Mouse (Mus musculus): Measurements from ENCODE around the gene Hdac2. TPM values are rescaled to one million over a fixed set of nuclear protein-coding genes. Genes with fewer than 3 reads are reported as not detected.
A peak's percentile ranks its signal among the peaks of the same experiment; 100 is the strongest.

Gene Hdac2
- 7.3 and 11.4 TPM in 2 replicates for polyA plus RNA-seq (2012; rRNA removed)

- peak; percentile 91 for DNase-seq
- WGBS = 1% methylated on average over 66 of the region's 67 CpGs
- Histone ChIP-seq H3K27me3 (replicated peaks; ENCODE audit: control insufficient read depth, insufficient read depth, low read length) (no peaks in the 10 kb centered on the region), H3K27ac (ENCODE audit: insufficient read depth, low read depth, low read length) (peak within 1 kb of the TSS; percentile 95), H3K4me3 (ENCODE audit: insufficient read depth, low read depth, low read length) (peak within 1 kb of the TSS; percentile 87), H3K4me1 (ENCODE audit: control insufficient read depth, insufficient read depth, low read length) (peaks cover 10% of the 10 kb centered on the region; the same call in 1 of the 2 replicates), H3K36me3 (ENCODE audit: control insufficient read depth, insufficient read depth, low read length) (no peaks in the 10 kb centered on the region)
- TF ChIP-seq POLR2A (IDR thresholded peaks at IDR 0.05; ENCODE audit: low read depth, low read length) (peak; percentile 52), CTCF (conservative IDR thresholded peaks at IDR 0.05; ENCODE audit: insufficient read depth, insufficient read length, low read depth, low read length) (no peak)
Observed at GRCm38 (mm10) chr10:36974086-36974675, at the start of gene Hdac2. Gene Hdac2, plus strand, starts transcription at chr10:36974544.

GRCm38 (mm10) chr10:36928212-36928611 is 46.1 kb upstream of the Hdac2 start:
- Histone ChIP-seq H3K36me3 (ENCODE audit: control insufficient read depth, insufficient read depth, low read length) (no peaks in the 10 kb centered on the region), H3K27me3 (replicated peaks; ENCODE audit: control insufficient read depth, insufficient read depth, low read length) (no peaks in the 10 kb centered on the region), H3K4me1 (ENCODE audit: control insufficient read depth, insufficient read depth, low read length) (no peaks in the 10 kb centered on the region), H3K4me3 (ENCODE audit: insufficient read depth, low read depth, low read length) (no peak overlapping the region), H3K27ac (ENCODE audit: insufficient read depth, low read depth, low read length) (no peak overlapping the region)
- 66% methylated on average over 3 of the region's 3 CpGs for WGBS
- no peak for TF ChIP-seq POLR2A (IDR thresholded peaks at IDR 0.05; ENCODE audit: low read depth, low read length)
- TF ChIP-seq CTCF (conservative IDR thresholded peaks at IDR 0.05; ENCODE audit: insufficient read depth, insufficient read length, low read depth, low read length) = no peak
- DNase-seq = no peak

GRCm38 (mm10) chr10:36935863-36936262 is 38.5 kb upstream of the Hdac2 start:
- H3K36me3 ChIP-seq (ENCODE audit: control insufficient read depth, insufficient read depth, low read length) = no peaks in the 10 kb centered on the region
- H3K27ac ChIP-seq (ENCODE audit: insufficient read depth, low read depth, low read length) = no peak overlapping the region
- 61% methylated on average over 5 of the region's 5 CpGs for WGBS
- H3K4me3 ChIP-seq (ENCODE audit: insufficient read depth, low read depth, low read length) = no peak overlapping the region
- no peak for TF ChIP-seq POLR2A (IDR thresholded peaks at IDR 0.05; ENCODE audit: low read depth, low read length)
- TF ChIP-seq CTCF (conservative IDR thresholded peaks at IDR 0.05; ENCODE audit: insufficient read depth, insufficient read length, low read depth, low read length) = no peak
- H3K27me3 ChIP-seq (replicated peaks; ENCODE audit: control insufficient read depth, insufficient read depth, low read length) = peaks cover 1% of the 10 kb centered on the region; the same call in 1 of the 2 replicates
- no peaks in the 10 kb centered on the region for H3K4me1 ChIP-seq (ENCODE audit: control insufficient read depth, insufficient read depth, low read length)
- no peak for DNase-seq

- WGBS = 46% methylated on average over 2 of the region's 2 CpGs
- no peak for TF ChIP-seq POLR2A (IDR thresholded peaks at IDR 0.05; ENCODE audit: low read depth, low read length)
- no peak for TF ChIP-seq CTCF (conservative IDR thresholded peaks at IDR 0.05; ENCODE audit: insufficient read depth, insufficient read length, low read depth, low read length)
- no peak for DNase-seq
Observed at GRCm38 (mm10) chr10:36936271-36936670, 38.1 kb upstream of the Hdac2 start.

GRCm38 (mm10) chr10:36951742-36952141 is 22.6 kb upstream of the Hdac2 start:
- no peaks in the 10 kb centered on the region for H3K27me3 ChIP-seq (replicated peaks; ENCODE audit: control insufficient read depth, insufficient read depth, low read length)
- 67% methylated on average over 2 of the region's 2 CpGs for WGBS
- H3K4me3 ChIP-seq (ENCODE audit: insufficient read depth, low read depth, low read length) = no peak overlapping the region
- no peak for DNase-seq
- H3K36me3 ChIP-seq (ENCODE audit: control insufficient read depth, insufficient read depth, low read length) = no peaks in the 10 kb centered on the region
- no peak overlapping the region for H3K27ac ChIP-seq (ENCODE audit: insufficient read depth, low read depth, low read length)
- H3K4me1 ChIP-seq (ENCODE audit: control insufficient read depth, insufficient read depth, low read length) = no peaks in the 10 kb centered on the region
- no peak for TF ChIP-seq CTCF (conservative IDR thresholded peaks at IDR 0.05; ENCODE audit: insufficient read depth, insufficient read length, low read depth, low read length)

More at GRCm38 (mm10) chr10:36936271-36936670, 38.1 kb upstream of the Hdac2 start:
- Histone ChIP-seq H3K27ac (ENCODE audit: insufficient read depth, low read depth, low read length) (no peak overlapping the region), H3K36me3 (ENCODE audit: control insufficient read depth, insufficient read depth, low read length) (no peaks in the 10 kb centered on the region), H3K4me3 (ENCODE audit: insufficient read depth, low read depth, low read length) (no peak overlapping the region), H3K4me1 (ENCODE audit: control insufficient read depth, insufficient read depth, low read length) (no peaks in the 10 kb centered on the region), H3K27me3 (replicated peaks; ENCODE audit: control insufficient read depth, insufficient read depth, low read length) (peaks cover 1% of the 10 kb centered on the region; the same call in 1 of the 2 replicates)

- no peak for DNase-seq
- 83% methylated on average over 2 of the region's 2 CpGs for WGBS
- no peak for TF ChIP-seq POLR2A (IDR thresholded peaks at IDR 0.05; ENCODE audit: low read depth, low read length)
- TF ChIP-seq CTCF (conservative IDR thresholded peaks at IDR 0.05; ENCODE audit: insufficient read depth, insufficient read length, low read depth, low read length) = no peak
- Histone ChIP-seq H3K4me3 (ENCODE audit: insufficient read depth, low read depth, low read length) (no peak overlapping the region), H3K36me3 (ENCODE audit: control insufficient read depth, insufficient read depth, low read length) (no peaks in the 10 kb centered on the region), H3K27me3 (replicated peaks; ENCODE audit: control insufficient read depth, insufficient read depth, low read length) (no peaks in the 10 kb centered on the region), H3K27ac (ENCODE audit: insufficient read depth, low read depth, low read length) (no peak overlapping the region), H3K4me1 (ENCODE audit: control insufficient read depth, insufficient read depth, low read length) (no peaks in the 10 kb centered on the region)
Observed at GRCm38 (mm10) chr10:36952622-36953021, 21.7 kb upstream of the Hdac2 start.

- no peak for TF ChIP-seq CTCF (conservative IDR thresholded peaks at IDR 0.05; ENCODE audit: insufficient read depth, insufficient read length, low read depth, low read length)
Observed at GRCm38 (mm10) chr10:36959563-36960110, 14.7 kb upstream of the Hdac2 start.

More at GRCm38 (mm10) chr10:36959563-36960110, 14.7 kb upstream of the Hdac2 start:
- no peaks in the 10 kb centered on the region for H3K4me1 ChIP-seq (ENCODE audit: control insufficient read depth, insufficient read depth, low read length)
- 94% methylated on average over 1 of the region's 1 CpGs for WGBS
- no peak for DNase-seq
- no peak overlapping the region for H3K4me3 ChIP-seq (ENCODE audit: insufficient read depth, low read depth, low read length)
- no peaks in the 10 kb centered on the region for H3K36me3 ChIP-seq (ENCODE audit: control insufficient read depth, insufficient read depth, low read length)
- H3K27me3 ChIP-seq (replicated peaks; ENCODE audit: control insufficient read depth, insufficient read depth, low read length) = no peaks in the 10 kb centered on the region
- H3K27ac ChIP-seq (ENCODE audit: insufficient read depth, low read depth, low read length) = no peak overlapping the region

Measured in kidney, adult 2 months (tissue).